Mouse (Mus musculus): ENCODE results near the gene Ptgfr. TPM values are rescaled to one million over a fixed set of nuclear protein-coding genes. Genes with fewer than 3 reads are reported as not detected.

The Ptgfr gene
- total RNA-seq (2015; ENCODE audit: low replicate concordance), result not detected in 2 replicates
- 0.26 and 0.76 TPM in 2 replicates for total RNA-seq (2017; ENCODE audit: low replicate concordance)

- ATAC-seq (replicated peaks; ENCODE audit: low FRiP score, poor library complexity, severe bottlenecking), result no peak
Observed at GRCm38 (mm10) chr3:151836871-151837680, at the start of gene Ptgfr. TSS of gene Ptgfr (minus strand) at chr3:151837630.

- ATAC-seq (replicated peaks; ENCODE audit: low FRiP score, poor library complexity, severe bottlenecking), result no peak
Observed at GRCm38 (mm10) chr3:151883881-151884280, 46.5 kb upstream of the Ptgfr start.

- ATAC-seq (replicated peaks; ENCODE audit: low FRiP score, poor library complexity, severe bottlenecking), result no peak
Observed at GRCm38 (mm10) chr3:151879981-151880380, 42.6 kb upstream of the Ptgfr start.

- ATAC-seq (replicated peaks; ENCODE audit: low FRiP score, poor library complexity, severe bottlenecking), result no peak
Observed at GRCm38 (mm10) chr3:151868970-151869369, 31.5 kb upstream of the Ptgfr start.

GRCm38 (mm10) chr3:151851344-151851743 is 13.9 kb upstream of the Ptgfr start:
- no peak for ATAC-seq (replicated peaks; ENCODE audit: low FRiP score, poor library complexity, severe bottlenecking)

- ATAC-seq (replicated peaks; ENCODE audit: low FRiP score, poor library complexity, severe bottlenecking), result no peak
Observed at GRCm38 (mm10) chr3:151850621-151851020, 13.2 kb upstream of the Ptgfr start.

GRCm38 (mm10) chr3:151846292-151846691 is 8.9 kb upstream of the Ptgfr start:
- no peak for ATAC-seq (replicated peaks; ENCODE audit: low FRiP score, poor library complexity, severe bottlenecking)

GRCm38 (mm10) chr3:151844361-151845154 is 7.1 kb upstream of the Ptgfr start:
- no peak for ATAC-seq (replicated peaks; ENCODE audit: low FRiP score, poor library complexity, severe bottlenecking)

- no peak for ATAC-seq (replicated peaks; ENCODE audit: low FRiP score, poor library complexity, severe bottlenecking)
Observed at GRCm38 (mm10) chr3:151840688-151841087, 3.3 kb upstream of the Ptgfr start.

- no peak for ATAC-seq (replicated peaks; ENCODE audit: low FRiP score, poor library complexity, severe bottlenecking)
Observed at GRCm38 (mm10) chr3:151838372-151838771, 942 bp upstream of the Ptgfr start.

- ATAC-seq (replicated peaks; ENCODE audit: low FRiP score, poor library complexity, severe bottlenecking), result no peak
Observed at GRCm38 (mm10) chr3:151837749-151838148, 319 bp upstream of the Ptgfr start.

- ATAC-seq (replicated peaks; ENCODE audit: low FRiP score, poor library complexity, severe bottlenecking), result no peak
Observed at GRCm38 (mm10) chr3:151836451-151836850, 979 bp downstream of the Ptgfr start.

- no peak for ATAC-seq (replicated peaks; ENCODE audit: low FRiP score, poor library complexity, severe bottlenecking)
Observed at GRCm38 (mm10) chr3:151835831-151836230, 1.6 kb downstream of the Ptgfr start.

- ATAC-seq (replicated peaks; ENCODE audit: low FRiP score, poor library complexity, severe bottlenecking), result no peak
Observed at GRCm38 (mm10) chr3:151827950-151828610, 9.3 kb downstream of the Ptgfr start.

- ATAC-seq (replicated peaks; ENCODE audit: low FRiP score, poor library complexity, severe bottlenecking), result no peak
Observed at GRCm38 (mm10) chr3:151819811-151820210, 17.6 kb downstream of the Ptgfr start.

GRCm38 (mm10) chr3:151818265-151818664 is 19.2 kb downstream of the Ptgfr start:
- ATAC-seq (replicated peaks; ENCODE audit: low FRiP score, poor library complexity, severe bottlenecking), result no peak

- ATAC-seq (replicated peaks; ENCODE audit: low FRiP score, poor library complexity, severe bottlenecking), result no peak
Observed at GRCm38 (mm10) chr3:151808613-151809012, 28.8 kb downstream of the Ptgfr start.

- ATAC-seq (replicated peaks; ENCODE audit: low FRiP score, poor library complexity, severe bottlenecking), result no peak
Observed at GRCm38 (mm10) chr3:151788622-151789021, 48.8 kb downstream of the Ptgfr start.

GRCm38 (mm10) chr3:151775089-151775488 is 62.3 kb downstream of the Ptgfr start:
- ATAC-seq (replicated peaks; ENCODE audit: low FRiP score, poor library complexity, severe bottlenecking), result no peak

GRCm38 (mm10) chr3:151771074-151771473 is 66.4 kb downstream of the Ptgfr start:
- ATAC-seq (replicated peaks; ENCODE audit: low FRiP score, poor library complexity, severe bottlenecking), result no peak

Data from erythroid progenitor cell, adult 5-6 weeks (primary cell).